21 mouse cellular contexts compared by ENCODE assay signal in genomic region chr7:142403591-142403990, GRCm38 (mm10). TPM values are rescaled to one million over a fixed set of nuclear protein-coding genes. Genes with fewer than 3 reads are reported as not detected.
DNase-seq lines count a peak whose midpoint lies in the region; ATAC-seq and TF ChIP-seq lines count a peak whose summit lies in the region.
"Had no signal": no experiment of that assay in that cellular context is flagged by ENCODE, and none has a peak within 500 bp of the region (broad histone marks: within the 10 kb centered on the region; RNA-seq: fewer than 3 reads in every experiment).

No protein-coding gene starts in this region.

- no peak overlapping the region for H3K4me3 ChIP-seq in liver, adult 2 months (ENCODE audit: insufficient read depth, low read depth, low read length)
- H3K4me3 ChIP-seq in bone marrow, adult 2 months (replicated peaks; ENCODE audit: control insufficient read depth, low read depth, low read length) = no peak overlapping the region
- H3K4me3 ChIP-seq in liver, postnatal 0 days (ENCODE audit: low read depth, low read length) = no peak overlapping the region
- no peak overlapping the region for H3K4me3 ChIP-seq in hindbrain, embryonic 12.5 days
- H3K4me3 ChIP-seq: forebrain, embryonic 15.5 days; heart, embryonic 15.5 days; hindbrain, embryonic 13.5 days; midbrain, embryonic 13.5 days had no signal

- TF ChIP-seq CTCF in liver, adult 2 months (IDR thresholded peaks at IDR 0.05; ENCODE audit: low read depth, low read length) = no peak
- no peak for TF ChIP-seq CTCF in bone marrow, adult 2 months (IDR thresholded peaks at IDR 0.05; ENCODE audit: control insufficient read depth, insufficient read depth, low read length)
- TF ChIP-seq CTCF in liver, postnatal 0 days (IDR thresholded peaks at IDR 0.05; ENCODE audit: low read depth) = no peak

- TF ChIP-seq EP300 in liver, postnatal 0 days (IDR thresholded peaks at IDR 0.05; ENCODE audit: low read depth) = no peak

- H3K27me3 ChIP-seq in liver, adult 2 months (ENCODE audit: control insufficient read depth, insufficient read depth, low read length) = no peaks in the 10 kb centered on the region
- H3K27me3 ChIP-seq in liver, postnatal 0 days (ENCODE audit: insufficient read depth, low read length) = no peaks in the 10 kb centered on the region
- H3K27me3 ChIP-seq in hindbrain, embryonic 12.5 days = no peaks in the 10 kb centered on the region
- H3K27me3 ChIP-seq: forebrain, embryonic 15.5 days; heart, embryonic 15.5 days; hindbrain, embryonic 13.5 days; midbrain, embryonic 13.5 days had no signal

- ATAC-seq in liver, postnatal 0 days = peak; percentile 42; the same call in 1 of the 2 replicates
- no peak for ATAC-seq in hindbrain, embryonic 12.5 days (ENCODE audit: low FRiP score)
- ATAC-seq: CD4-positive, CD25-positive, alpha-beta regulatory T cell, adult 4 months; forebrain, embryonic 15.5 days; intestine, postnatal 0 days; midbrain, embryonic 13.5 days had no signal

- no peak overlapping the region for H3K27ac ChIP-seq in liver, adult 2 months (replicated peaks; ENCODE audit: insufficient read depth, low read depth, low read length)
- H3K27ac ChIP-seq in bone marrow, adult 2 months (ENCODE audit: control insufficient read depth, insufficient read depth, low read depth, low read length, poor library complexity) = peak overlapping the region; percentile 59
- H3K27ac ChIP-seq in liver, postnatal 0 days (ENCODE audit: low read depth) = 0 out of 2 replicates have a peak overlapping the region, but pooled peaks have one; percentile 1
- no peak overlapping the region for H3K27ac ChIP-seq in hindbrain, embryonic 12.5 days
- H3K27ac ChIP-seq: forebrain, embryonic 15.5 days; heart, embryonic 15.5 days; hindbrain, embryonic 13.5 days; liver, embryonic 14.5 days; midbrain, embryonic 13.5 days had no signal

- H3K79me2 ChIP-seq in liver, adult 2 months (ENCODE audit: control insufficient read depth, insufficient read depth, low read length) = no peaks in the 10 kb centered on the region

- H3K9me3 ChIP-seq in liver, postnatal 0 days (ENCODE audit: low read length) = no peaks in the 10 kb centered on the region
- no peaks in the 10 kb centered on the region for H3K9me3 ChIP-seq in hindbrain, embryonic 12.5 days (replicated peaks)
- H3K9me3 ChIP-seq: forebrain, embryonic 15.5 days; heart, embryonic 15.5 days; hindbrain, embryonic 13.5 days; midbrain, embryonic 13.5 days had no signal

- 57% methylated on average over 4 of the region's 4 CpGs for WGBS in liver, adult 2 months
- WGBS in bone marrow, adult 2 months = 23% methylated on average over 4 of the region's 4 CpGs
- 35% methylated on average over 4 of the region's 4 CpGs for WGBS in liver, postnatal 0 days (ENCODE audit: insufficient replicate concordance)
- 92% methylated on average over 4 of the region's 4 CpGs for WGBS in hindbrain, embryonic 12.5 days

- no peak overlapping the region for H3K4me2 ChIP-seq in liver, postnatal 0 days (ENCODE audit: low read depth, low read length)
- H3K4me2 ChIP-seq in hindbrain, embryonic 12.5 days (replicated peaks) = no peak overlapping the region
- H3K4me2 ChIP-seq: forebrain, embryonic 15.5 days; heart, embryonic 15.5 days; hindbrain, embryonic 13.5 days; midbrain, embryonic 13.5 days had no signal

- H3K36me3 ChIP-seq in liver, adult 2 months (ENCODE audit: control insufficient read depth, insufficient read depth, low read length) = no peaks in the 10 kb centered on the region
- no peaks in the 10 kb centered on the region for H3K36me3 ChIP-seq in liver, postnatal 0 days (replicated peaks; ENCODE audit: insufficient read depth, low read length)
- no peaks in the 10 kb centered on the region for H3K36me3 ChIP-seq in hindbrain, embryonic 12.5 days
- H3K36me3 ChIP-seq: forebrain, embryonic 15.5 days; heart, embryonic 15.5 days; hindbrain, embryonic 13.5 days; midbrain, embryonic 13.5 days had no signal

- no peak for TF ChIP-seq POLR2A in liver, adult 2 months (IDR thresholded peaks at IDR 0.05; ENCODE audit: extremely low read depth, insufficient read depth, low read length)
- TF ChIP-seq POLR2A in bone marrow, adult 2 months (IDR thresholded peaks at IDR 0.05; ENCODE audit: borderline replicate concordance, control insufficient read depth, low read depth, low read length) = no peak

- no peak overlapping the region for H3K9ac ChIP-seq in liver, adult 2 months (ENCODE audit: low read depth, low read length)
- no peak overlapping the region for H3K9ac ChIP-seq in liver, postnatal 0 days (replicated peaks)
- no peak overlapping the region for H3K9ac ChIP-seq in hindbrain, embryonic 12.5 days
- H3K9ac ChIP-seq: forebrain, embryonic 15.5 days; heart, embryonic 15.5 days; hindbrain, embryonic 13.5 days; liver, embryonic 14.5 days; midbrain, embryonic 13.5 days had no signal

- DNase-seq in liver, adult 2 months (ENCODE audit: extremely low read depth, low read depth, low spot score) = peak; percentile 37
- no peak for DNase-seq in liver
- peak; percentile 28 for DNase-seq in liver, postnatal 0 days
- peak; percentile 64 for DNase-seq in thymus, postnatal 0 days (ENCODE audit: low spot score)
- DNase-seq in heart, adult 18-20 months = no peak
- DNase-seq: cerebellum, adult 9-10 months; embryo, embryonic 11 days had no signal

- H3K4me1 ChIP-seq in liver, adult 2 months (ENCODE audit: control insufficient read depth, insufficient read depth, low read length) = no peaks in the 10 kb centered on the region
- peaks cover 13% of the 10 kb centered on the region for H3K4me1 ChIP-seq in bone marrow, adult 2 months (ENCODE audit: control insufficient read depth, insufficient read depth, low read length)
- peaks cover 13% of the 10 kb centered on the region for H3K4me1 ChIP-seq in liver, postnatal 0 days (ENCODE audit: insufficient read depth)
- no peaks in the 10 kb centered on the region for H3K4me1 ChIP-seq in hindbrain, embryonic 12.5 days
- H3K4me1 ChIP-seq: forebrain, embryonic 15.5 days; heart, embryonic 15.5 days; hindbrain, embryonic 13.5 days had no signal

RNA-seq across cellular contexts. Expression of gene Ctsd, which starts 15.8 kb away (rescaled TPM):
- total RNA-seq in liver, adult 2 months (2014; rRNA removed) = 215 and 244 TPM in 2 replicates
- polyA plus RNA-seq in liver, adult 2 months (2012; rRNA removed) = 355 and 444 TPM in 2 replicates
- polyA plus RNA-seq in bone marrow, adult 2 months (2011; ENCODE audit: insufficient read depth, insufficient read length, low replicate concordance, missing spikeins) = 137 and 308 TPM in 2 replicates
- 311 and 324 TPM in 2 replicates for polyA plus RNA-seq in liver, postnatal 0 days (2015; fragmentation: Nextera tagmentation; extraction: Ambion mirVana)
- 395 and 403 TPM in 2 replicates for polyA plus RNA-seq in thymus, postnatal 0 days (2015; fragmentation: Nextera tagmentation; extraction: Ambion mirVana)
- 1,000 to 10,000 TPM in 1 of 2 experiments, 100 to 1,000 TPM in 1; 997 to 1,066 TPM for total RNA-seq in heart, adult 18-20 months (2021)
- 213 and 215 TPM in 2 replicates for polyA plus RNA-seq in hindbrain, embryonic 12.5 days (2016; fragmentation: Nextera tagmentation; extraction: Ambion mirVana)

RNA-seq across cellular contexts. Expression of gene Gm49369, which starts 21.1 kb away (rescaled TPM):
- total RNA-seq in liver, adult 2 months (2014; rRNA removed) = 126 and 130 TPM in 2 replicates
- 0.38 TPM in 1 of 2 replicates, not detected in the other for polyA plus RNA-seq in liver, adult 2 months (2012; rRNA removed)
- polyA plus RNA-seq in bone marrow, adult 2 months (2011; ENCODE audit: insufficient read depth, insufficient read length, low replicate concordance, missing spikeins) = not detected in 2 replicates
- polyA plus RNA-seq in liver, postnatal 0 days (2015; fragmentation: Nextera tagmentation; extraction: Ambion mirVana) = not detected in 2 replicates
- 5.1 TPM in 1 of 2 replicates, not detected in the other for polyA plus RNA-seq in thymus, postnatal 0 days (2015; fragmentation: Nextera tagmentation; extraction: Ambion mirVana)
- 1 to 10 TPM; 2.1 to 2.2 TPM for total RNA-seq in heart, adult 18-20 months (2021)
- polyA plus RNA-seq in hindbrain, embryonic 12.5 days (2016; fragmentation: Nextera tagmentation; extraction: Ambion mirVana) = not detected in 2 replicates
- polyA plus RNA-seq: CD4-positive, CD25-positive, alpha-beta regulatory T cell, adult 4 months; intestine, postnatal 0 days; midbrain, embryonic 13.5 days; neural tube, embryonic 11.5 days; small intestine, adult 2 months; stomach, embryonic 14.5 days had no signal

RNA-seq across cellular contexts. Expression of gene Ifitm10, which starts 30.0 kb away (rescaled TPM):
- 0.54 and 0.65 TPM in 2 replicates for total RNA-seq in liver, adult 2 months (2014; rRNA removed)
- 0.71 and 1.00 TPM in 2 replicates for polyA plus RNA-seq in liver, adult 2 months (2012; rRNA removed)
- 1.6 and 6.2 TPM in 2 replicates for polyA plus RNA-seq in bone marrow, adult 2 months (2011; ENCODE audit: insufficient read depth, insufficient read length, low replicate concordance, missing spikeins)
- polyA plus RNA-seq in liver, postnatal 0 days (2015; fragmentation: Nextera tagmentation; extraction: Ambion mirVana) = 2.1 and 2.2 TPM in 2 replicates
- polyA plus RNA-seq in thymus, postnatal 0 days (2015; fragmentation: Nextera tagmentation; extraction: Ambion mirVana) = 8.5 and 10.6 TPM in 2 replicates
- total RNA-seq in heart, adult 18-20 months (2021) = 1 to 10 TPM; 2.0 to 2.2 TPM
- 0.82 and 1.3 TPM in 2 replicates for polyA plus RNA-seq in hindbrain, embryonic 12.5 days (2016; fragmentation: Nextera tagmentation; extraction: Ambion mirVana)
- polyA plus RNA-seq: neural tube, embryonic 11.5 days had no signal

RNA-seq across cellular contexts. Expression of gene Syt8, which starts 31.1 kb away (rescaled TPM):
- total RNA-seq in liver, adult 2 months (2014; rRNA removed) = not detected in 2 replicates
- not detected in 2 replicates for polyA plus RNA-seq in liver, adult 2 months (2012; rRNA removed)
- 2.5 TPM in 1 of 2 replicates, not detected in the other for polyA plus RNA-seq in bone marrow, adult 2 months (2011; ENCODE audit: insufficient read depth, insufficient read length, low replicate concordance, missing spikeins)
- polyA plus RNA-seq in liver, postnatal 0 days (2015; fragmentation: Nextera tagmentation; extraction: Ambion mirVana) = not detected in 2 replicates
- polyA plus RNA-seq in thymus, postnatal 0 days (2015; fragmentation: Nextera tagmentation; extraction: Ambion mirVana) = 0.34 and 0.75 TPM in 2 replicates
- total RNA-seq in heart, adult 18-20 months (2021) = not detected
- polyA plus RNA-seq in hindbrain, embryonic 12.5 days (2016; fragmentation: Nextera tagmentation; extraction: Ambion mirVana) = 0.30 TPM in 1 of 2 replicates, not detected in the other
- total RNA-seq: gastrocnemius, adult 8-10 months; layer of hippocampus, adult 18-20 months had no signal
- polyA plus RNA-seq: CD4-positive, CD25-positive, alpha-beta regulatory T cell, adult 4 months; forebrain, embryonic 15.5 days; hindbrain, embryonic 13.5 days; midbrain, embryonic 13.5 days; neural tube, embryonic 11.5 days had no signal

RNA-seq across cellular contexts. Expression of gene Tnni2, which starts 38.0 kb away (rescaled TPM):
- 10.1 TPM in 1 of 2 replicates, not detected in the other for total RNA-seq in liver, adult 2 months (2014; rRNA removed)
- polyA plus RNA-seq in liver, adult 2 months (2012; rRNA removed) = not detected in 2 replicates
- 19.2 and 51.8 TPM in 2 replicates for polyA plus RNA-seq in bone marrow, adult 2 months (2011; ENCODE audit: insufficient read depth, insufficient read length, low replicate concordance, missing spikeins)
- 6.9 and 72.7 TPM in 2 replicates for polyA plus RNA-seq in liver, postnatal 0 days (2015; fragmentation: Nextera tagmentation; extraction: Ambion mirVana)
- 14.1 and 14.3 TPM in 2 replicates for polyA plus RNA-seq in thymus, postnatal 0 days (2015; fragmentation: Nextera tagmentation; extraction: Ambion mirVana)
- total RNA-seq in heart, adult 18-20 months (2021) = 1 to 10 TPM; 1.8 to 2.6 TPM
- 1.9 and 3.6 TPM in 2 replicates for polyA plus RNA-seq in hindbrain, embryonic 12.5 days (2016; fragmentation: Nextera tagmentation; extraction: Ambion mirVana)
- polyA plus RNA-seq: CD4-positive, CD25-positive, alpha-beta regulatory T cell, adult 4 months had no signal

Comparison
In these comparisons a context has a peak if more than half of its experiments do, and no peak if none do; other contexts are left out.
1. DNase-seq: peak in liver, adult 2 months (single experiment), liver, postnatal 0 days (single experiment) and thymus, postnatal 0 days (single experiment); none in liver (single experiment) and heart, adult 18-20 months (0 of 2).
2. H3K27ac ChIP-seq: peak in bone marrow, adult 2 months (single experiment) and liver, postnatal 0 days (single experiment); none in liver, adult 2 months (single experiment) and hindbrain, embryonic 12.5 days (single experiment).